Mouse (Mus musculus): ENCODE measurements around the gene Ankfy1.
"Not testable (repeated sequence)": the region's sequence is repeated elsewhere in the genome, so short reads cannot be mapped to it uniquely, and the experiment has no call there.

Gene Ankfy1

DNA sequence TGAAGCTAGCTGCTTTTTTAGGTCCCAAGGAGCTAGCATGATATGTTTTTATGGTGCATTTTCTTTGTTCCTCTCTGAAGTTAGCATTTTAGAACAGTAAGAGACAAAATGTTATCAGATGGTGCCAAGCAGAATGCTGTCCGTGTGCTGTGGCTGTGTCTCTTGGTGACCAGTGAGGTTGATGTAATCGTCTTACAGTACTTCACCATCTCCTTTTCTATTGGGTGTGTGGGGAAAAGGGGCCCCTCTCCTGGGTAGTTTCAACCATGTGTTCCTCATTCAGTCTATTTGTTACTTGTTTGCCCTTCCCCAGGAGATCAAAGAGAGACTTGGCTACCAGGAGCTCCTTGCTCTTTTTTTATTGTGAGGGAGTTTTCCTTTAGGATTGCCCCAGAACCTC is 33.4 kb downstream of the Ankfy1 start:
- DNase-seq (ENCODE audit: low read depth), result no peak

- DNase-seq (ENCODE audit: low read depth), result peak; percentile 63
Measured at GRCm38 (mm10) chr11:72723871-72724270, 34.1 kb downstream of the Ankfy1 start.

DNA sequence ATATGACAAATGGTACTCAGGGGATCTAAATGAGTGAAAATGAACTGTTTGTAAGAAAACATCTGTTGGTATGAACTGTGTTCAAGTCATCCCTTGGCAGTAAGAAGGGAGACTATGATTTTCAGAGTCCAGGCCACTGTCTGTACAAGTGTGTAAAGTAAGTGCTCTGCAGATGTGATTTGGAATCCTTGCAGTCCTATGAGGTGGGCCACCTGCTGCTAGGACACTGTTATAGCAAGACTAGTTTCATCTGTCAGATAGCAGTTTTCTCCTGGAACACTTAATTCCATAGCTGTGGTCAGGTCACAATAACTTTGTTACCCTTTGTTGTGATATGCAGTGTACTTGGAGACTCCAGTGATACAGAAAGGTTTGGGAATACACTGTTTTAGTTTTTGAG is 36.2 kb downstream of the Ankfy1 start:
- peak; percentile 37 for DNase-seq (ENCODE audit: low read depth)

- no peak for DNase-seq (ENCODE audit: low read depth)
Measured at GRCm38 (mm10) chr11:72733736-72734135, 43.9 kb downstream of the Ankfy1 start.

- DNase-seq (ENCODE audit: low read depth), result no peak
Measured at GRCm38 (mm10) chr11:72734840-72735518, 45.2 kb downstream of the Ankfy1 start.

- DNase-seq (ENCODE audit: low read depth), result no peak
Measured at GRCm38 (mm10) chr11:72735519-72735860, 45.7 kb downstream of the Ankfy1 start.

GRCm38 (mm10) chr11:72736320-72736719 is 46.5 kb downstream of the Ankfy1 start:
- DNase-seq (ENCODE audit: low read depth), result no peak

- DNase-seq (ENCODE audit: low read depth), result peak; percentile 21
Measured at GRCm38 (mm10) chr11:72737517-72737916, 47.7 kb downstream of the Ankfy1 start.

GRCm38 (mm10) chr11:72739048-72739447 is 49.2 kb downstream of the Ankfy1 start:
- DNase-seq (ENCODE audit: low read depth), result peak; percentile 23

GRCm38 (mm10) chr11:72751956-72752355 is 62.1 kb downstream of the Ankfy1 start:
- peak; percentile 94 for DNase-seq (ENCODE audit: low read depth)

DNA sequence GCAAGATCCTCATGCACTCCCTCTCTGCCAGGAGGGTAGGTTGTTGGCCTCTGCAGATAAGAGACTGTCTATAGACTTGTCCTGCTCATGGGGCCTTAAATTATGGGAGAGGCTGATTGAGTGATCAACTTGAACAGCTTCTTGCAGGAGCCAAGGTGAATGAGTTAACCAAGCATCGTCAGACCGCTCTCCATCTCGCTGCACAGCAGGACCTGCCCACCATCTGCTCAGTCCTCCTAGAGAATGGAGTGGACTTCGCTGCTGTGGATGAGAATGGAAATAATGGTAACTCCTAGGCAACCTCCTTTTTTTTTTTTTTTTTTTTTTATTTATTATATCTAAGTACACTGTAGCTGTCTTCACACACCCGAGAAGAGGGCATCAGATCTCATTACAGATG is 68.5 kb downstream of the Ankfy1 start:
- DNase-seq (ENCODE audit: low read depth), result no peak

DNA sequence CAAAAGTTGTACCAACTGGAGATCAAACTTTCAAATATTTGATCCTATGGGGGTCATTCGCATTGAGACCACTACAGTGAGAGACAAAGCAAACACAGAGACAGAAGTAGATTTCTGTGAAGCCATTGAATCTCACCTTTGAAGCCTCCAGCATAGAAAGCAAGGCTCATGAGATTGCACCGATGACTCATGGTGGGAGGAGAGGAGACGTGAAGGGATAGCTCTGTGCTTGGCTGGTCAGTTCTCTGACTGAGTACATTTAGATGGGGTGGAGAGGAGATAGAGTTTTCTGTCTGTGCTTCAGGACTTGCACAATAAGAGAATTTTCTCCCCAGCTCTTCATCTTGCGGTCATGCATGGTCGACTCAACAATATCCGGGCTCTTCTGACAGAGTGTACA is 69.8 kb downstream of the Ankfy1 start:
- peak; percentile 39 for DNase-seq (ENCODE audit: low read depth)

- DNase-seq (ENCODE audit: low read depth), result no peak
Measured at GRCm38 (mm10) chr11:72760781-72761180, 71.0 kb downstream of the Ankfy1 start.

DNA sequence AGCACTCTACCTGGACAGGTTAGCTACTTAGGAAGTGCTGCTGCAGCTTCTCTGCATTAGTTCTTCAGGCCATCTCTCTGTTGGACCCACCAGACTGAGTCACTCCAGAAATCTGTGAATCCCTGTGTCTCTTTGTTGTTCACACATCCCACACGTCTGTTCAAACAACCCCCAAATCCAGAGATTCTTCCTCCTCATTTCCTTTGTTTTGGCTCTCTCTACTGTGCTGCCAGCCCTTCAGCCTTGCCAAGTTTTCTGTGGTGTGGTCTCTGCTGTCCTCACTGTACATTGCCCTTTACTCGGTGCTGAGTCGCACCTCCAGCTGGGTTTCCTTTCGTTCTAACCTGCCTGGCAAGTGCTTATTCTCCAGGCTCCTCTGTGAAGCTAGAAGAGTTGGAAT is 74.5 kb downstream of the Ankfy1 start:
- DNase-seq (ENCODE audit: low read depth), result no peak

- DNase-seq (ENCODE audit: low read depth), result no peak
Measured at GRCm38 (mm10) chr11:72767716-72768115, 77.9 kb downstream of the Ankfy1 start.

DNA sequence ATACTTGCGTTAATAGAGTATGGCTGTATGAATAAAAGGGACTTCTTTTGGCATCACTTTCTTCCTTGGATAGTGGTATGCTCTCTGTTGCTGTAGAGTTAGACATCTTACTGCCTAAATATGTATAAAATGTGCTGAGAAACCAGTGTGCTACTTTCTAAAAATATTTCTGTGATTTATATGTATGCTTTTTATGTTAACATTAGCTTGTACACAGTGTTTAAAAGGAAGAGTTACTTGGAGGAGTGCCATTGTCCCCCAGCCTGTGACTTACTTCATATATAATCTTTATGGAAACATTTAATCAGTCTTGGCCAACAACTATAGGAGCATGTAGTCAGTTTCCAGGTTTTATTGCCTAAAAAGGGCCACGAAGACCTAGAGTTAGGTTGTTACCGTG is 79.3 kb downstream of the Ankfy1 start:
- DNase-seq (ENCODE audit: low read depth), result no peak

DNA sequence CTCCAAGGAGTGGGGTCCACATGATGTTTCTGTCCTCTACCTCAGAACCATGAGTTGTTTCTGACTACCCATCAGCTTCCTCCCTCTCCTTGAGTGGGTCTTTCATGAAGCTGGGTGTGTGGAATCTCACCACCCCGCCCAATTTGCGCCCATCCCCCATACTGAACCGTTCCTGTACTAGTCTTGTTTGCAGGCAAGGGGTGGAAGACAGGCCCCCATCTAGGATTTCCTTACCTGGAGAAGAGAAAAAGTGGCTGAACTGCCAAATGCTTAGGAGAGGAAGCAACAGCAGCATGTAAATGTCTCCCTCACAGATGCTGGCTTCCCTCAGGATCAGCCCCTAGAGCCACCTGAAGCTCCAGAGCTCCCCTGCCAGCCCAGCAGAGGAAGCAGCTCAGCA is 80.5 kb downstream of the Ankfy1 start:
- no peak for DNase-seq (ENCODE audit: low read depth)

DNA sequence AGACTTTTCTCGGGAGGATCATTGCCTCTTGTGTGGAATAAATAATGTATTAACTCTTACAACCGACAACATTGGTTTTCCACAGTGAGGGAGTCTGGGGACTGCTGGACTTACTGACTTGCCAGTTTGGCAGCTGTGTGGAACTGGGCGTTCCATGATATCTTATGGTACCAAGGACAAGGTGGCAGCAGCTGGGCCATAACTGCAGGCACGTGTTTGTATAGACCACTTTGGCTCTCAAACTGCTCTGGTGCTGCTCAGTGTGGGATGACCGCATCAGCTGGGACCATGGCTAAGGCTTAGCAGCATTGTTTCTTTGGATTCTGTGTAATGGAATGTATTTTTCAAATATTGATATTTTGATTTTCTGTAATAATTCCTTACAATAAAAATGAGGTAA is 81.0 kb downstream of the Ankfy1 start:
- no peak for DNase-seq (ENCODE audit: low read depth)

- no peak for DNase-seq (ENCODE audit: low read depth)
Measured at GRCm38 (mm10) chr11:72771461-72771860, 81.7 kb downstream of the Ankfy1 start.

GRCm38 (mm10) chr11:72772611-72773010 is 82.8 kb downstream of the Ankfy1 start:
- not testable (repeated sequence) for DNase-seq (ENCODE audit: low read depth)

- no peak for DNase-seq (ENCODE audit: low read depth)
Measured at GRCm38 (mm10) chr11:72778957-72779356, 89.2 kb downstream of the Ankfy1 start.

GRCm38 (mm10) chr11:72782103-72782502 is 92.3 kb downstream of the Ankfy1 start:
- peak; percentile 67 for DNase-seq (ENCODE audit: low read depth)

- DNase-seq (ENCODE audit: low read depth), result no peak
Measured at GRCm38 (mm10) chr11:72782503-72782902, 92.7 kb downstream of the Ankfy1 start.

DNA sequence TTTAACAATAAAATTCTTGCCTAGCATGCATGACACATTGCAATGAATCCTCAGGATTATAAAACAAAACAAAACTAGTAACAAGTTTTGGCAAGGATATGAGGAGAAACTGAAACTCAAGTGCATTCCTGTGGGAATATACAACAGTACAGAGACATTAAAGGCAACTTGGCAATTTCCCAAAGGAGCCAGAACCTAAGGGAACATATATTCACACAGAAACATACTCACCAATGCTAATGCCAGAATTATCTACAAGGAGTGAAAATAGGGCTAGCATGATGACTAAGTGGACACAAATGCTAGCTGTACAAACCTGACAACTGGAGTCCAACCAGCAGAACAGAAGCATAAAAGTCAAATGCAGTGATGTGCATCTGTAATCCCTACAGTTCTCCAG is 102.2 kb downstream of the Ankfy1 start:
- no peak for DNase-seq (ENCODE audit: low read depth)

- no peak for DNase-seq (ENCODE audit: low read depth)
Measured at GRCm38 (mm10) chr11:72795149-72795454, 105.3 kb downstream of the Ankfy1 start.

Data from 416B (cell line).